Mouse (Mus musculus): Measurements from ENCODE around the gene Egln2.

GRCm38 (mm10) chr7:27111038-27111437 is 55.6 kb downstream of the Egln2 start:
- TF ChIP-seq ZNF384 (IDR thresholded peaks at IDR 0.05; ENCODE audit: low read depth, low read length) (no peak), HCFC1 (IDR thresholded peaks at IDR 0.05; ENCODE audit: borderline replicate concordance, insufficient read depth, low read length) (no peak)
